Mouse (Mus musculus) stomach, postnatal 0 days (tissue): ENCODE data around the gene Smcp.

Source experiments
- CTCF ChIP-seq: IDR thresholded peaks from 2 replicates; pipeline ENCODE4 v1.5.1; 2016; ENCODE audit warnings: antibody characterized with exemption, low read depth, mild to moderate bottlenecking, moderate library complexity
- EP300 ChIP-seq: optimal IDR thresholded peaks from 2 replicates; pipeline ENCODE3; 2016; ENCODE audit warnings: antibody characterized with exemption

- TF ChIP-seq EP300 (no peak), CTCF (no peak)
Observed at GRCm38 (mm10) chr3:92607392-92607791, 18.6 kb upstream of the Smcp start, which contains the start of gene 2210017I01Rik.
